Mouse (Mus musculus): ENCODE results near the gene Lipa. TPM values are rescaled to one million over a fixed set of nuclear protein-coding genes. Genes with fewer than 3 reads are reported as not detected.

Gene Lipa
- polyA plus RNA-seq, 1 experiment from 2014 or later = 150 TPM

DNA sequence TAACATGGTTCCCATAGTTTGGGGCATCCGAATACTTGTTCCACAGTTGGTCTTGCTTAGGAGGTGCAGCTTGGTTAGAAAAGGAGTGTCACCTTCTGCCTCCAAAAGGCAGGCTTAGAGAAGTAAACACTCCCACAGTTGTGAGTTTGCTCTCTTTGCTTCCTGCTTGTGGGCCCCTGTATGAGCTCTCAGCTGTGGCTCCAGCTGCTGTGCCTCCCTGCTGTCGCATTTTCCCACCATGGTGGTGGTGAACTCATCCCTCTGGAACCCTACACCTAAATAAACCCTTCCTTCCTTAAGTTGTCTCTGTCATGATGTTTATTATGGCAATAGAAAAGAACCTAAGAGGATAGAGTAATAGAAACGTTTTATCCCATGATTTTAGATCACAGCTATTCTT is 58.5 kb downstream of the Lipa start:
- no peak for DNase-seq (ENCODE audit: low spot score)

DNA sequence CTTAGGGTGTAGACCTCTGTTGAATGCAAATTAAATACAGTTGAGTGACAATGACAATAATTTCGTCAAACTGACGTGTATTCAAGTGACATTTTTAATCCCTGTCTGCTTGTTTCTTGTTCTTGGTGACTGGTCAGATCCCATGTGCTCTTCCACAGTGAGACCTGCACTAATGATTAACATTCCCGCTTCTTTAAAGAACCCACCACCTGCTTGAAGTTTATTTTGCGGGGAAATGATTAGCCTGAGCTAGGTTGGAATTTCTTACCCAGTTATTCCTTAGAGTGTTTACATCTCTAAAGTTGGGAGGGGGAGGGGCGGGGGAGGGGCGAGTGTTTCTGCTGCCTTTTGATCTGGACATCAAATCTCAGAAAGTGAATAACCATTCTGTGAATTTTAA is 59.1 kb downstream of the Lipa start:
- DNase-seq (ENCODE audit: low spot score) = no peak

DNA sequence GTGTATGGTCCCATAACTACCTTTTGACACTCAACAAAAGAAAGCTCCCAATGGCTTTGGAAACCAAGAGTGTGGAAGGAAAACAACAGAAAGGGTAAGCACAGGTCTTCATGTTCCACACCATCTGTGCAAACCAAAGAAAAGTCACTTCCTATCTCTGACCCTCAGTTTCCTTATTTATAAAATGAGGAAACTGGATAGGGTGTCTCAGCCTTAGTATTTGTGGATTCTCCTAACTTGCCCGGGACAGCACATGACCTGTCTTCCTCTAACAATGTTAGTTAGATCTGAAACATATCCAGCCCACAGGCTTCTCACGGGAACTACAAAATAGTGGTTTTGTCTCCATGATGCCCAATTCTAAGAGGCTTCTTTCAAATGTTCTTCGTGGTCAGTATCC is 62.8 kb downstream of the Lipa start:
- no peak for DNase-seq (ENCODE audit: low spot score)

- no peak for DNase-seq (ENCODE audit: low spot score)
These were observed 65.7 kb downstream of the Lipa start for GRCm38 (mm10) chr19:34461451-34462019.

GRCm38 (mm10) chr19:34450784-34451370 is 76.4 kb downstream of the Lipa start:
- DNase-seq (ENCODE audit: low spot score) = no peak

GRCm38 (mm10) chr19:34448851-34449250 is 78.4 kb downstream of the Lipa start:
- DNase-seq (ENCODE audit: low spot score) = no peak

- DNase-seq (ENCODE audit: low spot score) = no peak
These were observed 81.8 kb downstream of the Lipa start for GRCm38 (mm10) chr19:34445410-34446012.

DNA sequence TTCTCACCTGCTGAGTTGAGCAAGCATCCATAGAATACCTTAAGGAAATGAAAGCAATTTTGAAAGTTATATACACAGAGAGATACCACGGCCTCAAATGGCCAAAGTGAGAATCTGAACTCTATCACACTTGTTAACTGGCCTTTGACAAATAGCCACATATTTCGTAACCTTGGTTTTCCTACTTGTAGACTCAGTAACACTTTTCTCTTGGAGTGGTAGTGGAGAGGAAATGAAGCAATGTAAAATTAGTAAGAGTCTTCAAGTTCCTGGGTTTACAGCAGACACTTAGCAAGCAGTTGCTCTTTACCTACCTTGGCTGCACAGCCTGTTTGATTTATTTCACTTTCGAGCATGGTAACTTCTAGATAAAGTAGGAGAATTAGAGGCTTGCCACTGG is 82.5 kb downstream of the Lipa start:
- DNase-seq (ENCODE audit: low spot score) = no peak

Other genes starting within 250 kb of the Lipa start
- 91.5 and 112 TPM in 2 replicates for gene Fas, start 236.8 kb downstream of the Lipa start, polyA plus RNA-seq (2015; fragmentation: Nextera tagmentation; extraction: Ambion mirVana)
- 1.3 and 2.0 TPM in 2 replicates for gene Ch25h, start 52.3 kb downstream of the Lipa start, polyA plus RNA-seq (2015; fragmentation: Nextera tagmentation; extraction: Ambion mirVana)
- gene Ifit2, start 23.2 kb upstream of the Lipa start, polyA plus RNA-seq (2015; fragmentation: Nextera tagmentation; extraction: Ambion mirVana) = 17.2 and 17.8 TPM in 2 replicates
- gene Ifit3, start 56.1 kb upstream of the Lipa start, polyA plus RNA-seq (2015; fragmentation: Nextera tagmentation; extraction: Ambion mirVana) = 32.1 and 40.7 TPM in 2 replicates
- gene Ifit1bl1, start 74.5 kb upstream of the Lipa start, polyA plus RNA-seq (2015; fragmentation: Nextera tagmentation; extraction: Ambion mirVana) = 1.5 and 2.4 TPM in 2 replicates
- gene Ifit3b, start 80.5 kb upstream of the Lipa start, polyA plus RNA-seq (2015; fragmentation: Nextera tagmentation; extraction: Ambion mirVana) = 6.6 and 7.7 TPM in 2 replicates
- 0.14 and 0.21 TPM in 2 replicates for gene Ifit1bl2, start 113.3 kb upstream of the Lipa start, polyA plus RNA-seq (2015; fragmentation: Nextera tagmentation; extraction: Ambion mirVana)
- gene Ifit1, start 113.4 kb upstream of the Lipa start, polyA plus RNA-seq (2015; fragmentation: Nextera tagmentation; extraction: Ambion mirVana) = 21.5 and 27.1 TPM in 2 replicates
- gene Slc16a12, start 219.8 kb upstream of the Lipa start, polyA plus RNA-seq (2015; fragmentation: Nextera tagmentation; extraction: Ambion mirVana) = 0.23 and 0.26 TPM in 2 replicates

Measured in thymus, postnatal 0 days (tissue).